Mouse (Mus musculus): ENCODE measurements at regions not wholly inside any gene's neighbourhood (a gene's known extent, or its start where the extent isn't known, plus 50 kb on each side); places are given as distances from the start of the nearest gene placed in this dataset.

GRCm38 (mm10) chr4:28064935-28065334, 748.0 kb upstream of the Epha7 start:
- no peaks in the 10 kb centered on the region for H3K36me3 ChIP-seq (ENCODE audit: control insufficient read depth, insufficient read depth, low read length, poor library complexity, severe bottlenecking)
- no peaks in the 10 kb centered on the region for H3K9me3 ChIP-seq (ENCODE audit: control insufficient read depth, insufficient read depth, low read depth, low read length)
- no peak for DNase-seq (ENCODE audit: low read depth, low spot score)
- H3K9ac ChIP-seq (ENCODE audit: insufficient read depth, low read depth, low read length, poor library complexity, severe bottlenecking), result no peak overlapping the region
- in situ Hi-C loops (cut with MboI; ENCODE audit: low sequenced_read_pairs in 2 of 2, unreplicated experiment in 2 of 2), result no loop called here
- H3K4me3 ChIP-seq (ENCODE audit: insufficient read depth in 1 of 2, low read depth in 1 of 2, low read length in 2 of 2, poor library complexity in 1 of 2, severe bottlenecking in 1 of 2), result no peak overlapping the region
- no peaks in the 10 kb centered on the region for H3K4me1 ChIP-seq (ENCODE audit: control insufficient read depth in 2 of 2, insufficient read depth in 2 of 2, low read length in 2 of 2, poor library complexity in 1 of 2)
- H3K27ac ChIP-seq (ENCODE audit: insufficient read depth, low read depth, low read length, poor library complexity, severe bottlenecking), result no peak overlapping the region
- TF ChIP-seq ZNF384 (IDR thresholded peaks at IDR 0.05; ENCODE audit: low read depth, low read length) (no peak), MAFK (IDR thresholded peaks at IDR 0.05; ENCODE audit: insufficient read depth, low read depth, low read length) (no peak), HCFC1 (IDR thresholded peaks at IDR 0.05; ENCODE audit: borderline replicate concordance, insufficient read depth, low read length) (no peak), CHD2 (IDR thresholded peaks at IDR 0.05; ENCODE audit: low read depth, low read length) (no peak), ZC3H11A (IDR thresholded peaks at IDR 0.05; ENCODE audit: borderline replicate concordance, low read depth, low read length) (no peak)

DNA sequence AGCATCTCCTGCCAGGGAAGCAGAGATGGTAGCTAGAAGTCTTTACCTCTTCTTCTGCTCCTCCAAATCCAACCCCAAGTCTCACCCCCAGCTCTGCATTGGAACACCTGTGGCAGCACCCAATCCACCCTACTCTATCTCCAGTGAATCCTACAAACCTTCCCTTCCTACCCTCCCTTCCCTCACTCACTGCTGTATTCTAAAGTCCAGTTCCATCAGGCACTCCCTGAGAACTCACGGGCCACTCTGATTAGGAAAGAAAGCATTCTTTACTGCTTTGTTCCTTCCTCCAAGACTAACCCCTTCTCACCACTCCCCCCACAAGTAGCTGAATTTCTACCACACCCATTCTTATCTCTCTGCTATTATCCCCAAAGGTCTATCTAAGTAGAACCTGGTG, 747.1 kb upstream of the Epha7 start:
- no peak overlapping the region for H3K4me3 ChIP-seq (ENCODE audit: insufficient read depth in 1 of 2, low read depth in 1 of 2, low read length in 2 of 2, poor library complexity in 1 of 2, severe bottlenecking in 1 of 2)
- no peak overlapping the region for H3K27ac ChIP-seq (ENCODE audit: insufficient read depth, low read depth, low read length, poor library complexity, severe bottlenecking)
- H3K36me3 ChIP-seq (ENCODE audit: control insufficient read depth, insufficient read depth, low read length, poor library complexity, severe bottlenecking), result no peaks in the 10 kb centered on the region
- H3K9ac ChIP-seq (ENCODE audit: insufficient read depth, low read depth, low read length, poor library complexity, severe bottlenecking), result no peak overlapping the region
- DNase-seq (ENCODE audit: low read depth, low spot score), result no peak
- H3K9me3 ChIP-seq (ENCODE audit: control insufficient read depth, insufficient read depth, low read depth, low read length), result no peaks in the 10 kb centered on the region
- no peaks in the 10 kb centered on the region for H3K4me1 ChIP-seq (ENCODE audit: control insufficient read depth in 2 of 2, insufficient read depth in 2 of 2, low read length in 2 of 2, poor library complexity in 1 of 2)
- TF ChIP-seq ZC3H11A (IDR thresholded peaks at IDR 0.05; ENCODE audit: borderline replicate concordance, low read depth, low read length), result no peak
- TF ChIP-seq ZNF384 (IDR thresholded peaks at IDR 0.05; ENCODE audit: low read depth, low read length), result no peak
- no peak for TF ChIP-seq HCFC1 (IDR thresholded peaks at IDR 0.05; ENCODE audit: borderline replicate concordance, insufficient read depth, low read length)
- no peak for TF ChIP-seq MAFK (IDR thresholded peaks at IDR 0.05; ENCODE audit: insufficient read depth, low read depth, low read length)
- TF ChIP-seq CHD2 (IDR thresholded peaks at IDR 0.05; ENCODE audit: low read depth, low read length), result no peak
- in situ Hi-C loops (cut with MboI; ENCODE audit: low sequenced_read_pairs in 2 of 2, unreplicated experiment in 2 of 2), result no loop called here

DNA sequence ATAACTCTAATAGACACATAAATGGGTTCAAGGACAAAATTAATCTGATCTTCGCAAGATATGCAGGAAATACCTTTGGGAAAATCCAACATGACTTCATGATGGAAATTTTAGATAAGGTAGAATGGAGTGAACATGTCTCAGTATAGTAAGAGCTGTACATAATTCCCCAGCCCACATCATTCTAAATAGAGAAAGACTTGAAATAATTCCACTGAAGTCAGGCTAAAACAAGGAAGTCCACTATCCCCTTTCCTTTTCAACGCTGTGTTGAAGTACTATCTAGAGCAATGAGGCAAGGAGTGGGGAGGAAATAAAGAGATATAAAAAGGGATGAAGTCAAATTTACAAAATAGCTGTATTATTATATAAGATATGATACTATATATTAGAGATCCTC, 733.9 kb upstream of the Epha7 start:
- in situ Hi-C loops (cut with MboI; ENCODE audit: low sequenced_read_pairs in 2 of 2, unreplicated experiment in 2 of 2), result no loop called here
- no peaks in the 10 kb centered on the region for H3K4me1 ChIP-seq (ENCODE audit: control insufficient read depth in 2 of 2, insufficient read depth in 2 of 2, low read length in 2 of 2, poor library complexity in 1 of 2)
- no peak overlapping the region for H3K27ac ChIP-seq (ENCODE audit: insufficient read depth, low read depth, low read length, poor library complexity, severe bottlenecking)
- no peaks in the 10 kb centered on the region for H3K9me3 ChIP-seq (ENCODE audit: control insufficient read depth, insufficient read depth, low read depth, low read length)
- no peaks in the 10 kb centered on the region for H3K36me3 ChIP-seq (ENCODE audit: control insufficient read depth, insufficient read depth, low read length, poor library complexity, severe bottlenecking)
- no peak for TF ChIP-seq ZNF384 (IDR thresholded peaks at IDR 0.05; ENCODE audit: low read depth, low read length)
- TF ChIP-seq CHD2 (IDR thresholded peaks at IDR 0.05; ENCODE audit: low read depth, low read length), result no peak
- no peak for TF ChIP-seq ZC3H11A (IDR thresholded peaks at IDR 0.05; ENCODE audit: borderline replicate concordance, low read depth, low read length)
- no peak for TF ChIP-seq MAFK (IDR thresholded peaks at IDR 0.05; ENCODE audit: insufficient read depth, low read depth, low read length)
- no peak for TF ChIP-seq HCFC1 (IDR thresholded peaks at IDR 0.05; ENCODE audit: borderline replicate concordance, insufficient read depth, low read length)
- no peak for DNase-seq (ENCODE audit: low read depth, low spot score)
- no peak overlapping the region for H3K9ac ChIP-seq (ENCODE audit: insufficient read depth, low read depth, low read length, poor library complexity, severe bottlenecking)
- no peak overlapping the region for H3K4me3 ChIP-seq (ENCODE audit: insufficient read depth in 1 of 2, low read depth in 1 of 2, low read length in 2 of 2, poor library complexity in 1 of 2, severe bottlenecking in 1 of 2)

DNA sequence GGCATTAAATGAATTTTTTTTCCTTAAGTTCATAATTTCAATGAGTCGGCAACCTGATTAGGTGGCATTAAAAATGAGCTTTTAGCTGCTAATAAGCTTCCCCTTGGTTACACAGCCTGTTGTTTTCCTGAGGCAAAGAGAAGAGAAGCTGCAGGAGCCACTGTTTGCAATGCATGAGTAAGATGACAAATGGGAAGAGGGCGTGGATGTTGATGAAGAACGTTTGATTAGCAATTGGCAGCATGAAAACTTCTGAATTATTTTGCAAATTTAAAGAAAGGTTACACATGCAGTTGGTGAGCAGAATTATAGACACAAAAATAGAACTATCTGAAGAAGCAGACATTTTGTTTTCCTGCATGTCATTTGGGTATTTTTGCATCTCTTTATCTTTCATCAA, 720.1 kb upstream of the Epha7 start:
- H3K4me1 ChIP-seq (ENCODE audit: control insufficient read depth in 2 of 2, insufficient read depth in 2 of 2, low read length in 2 of 2, poor library complexity in 1 of 2), result no peaks in the 10 kb centered on the region
- H3K9me3 ChIP-seq (ENCODE audit: control insufficient read depth, insufficient read depth, low read depth, low read length), result no peaks in the 10 kb centered on the region
- TF ChIP-seq MAFK (IDR thresholded peaks at IDR 0.05; ENCODE audit: insufficient read depth, low read depth, low read length) (no peak), ZNF384 (IDR thresholded peaks at IDR 0.05; ENCODE audit: low read depth, low read length) (no peak), HCFC1 (IDR thresholded peaks at IDR 0.05; ENCODE audit: borderline replicate concordance, insufficient read depth, low read length) (no peak), CHD2 (IDR thresholded peaks at IDR 0.05; ENCODE audit: low read depth, low read length) (no peak), ZC3H11A (IDR thresholded peaks at IDR 0.05; ENCODE audit: borderline replicate concordance, low read depth, low read length) (no peak)
- DNase-seq (ENCODE audit: low read depth, low spot score), result no peak
- H3K27ac ChIP-seq (ENCODE audit: insufficient read depth, low read depth, low read length, poor library complexity, severe bottlenecking), result no peak overlapping the region
- no peak overlapping the region for H3K9ac ChIP-seq (ENCODE audit: insufficient read depth, low read depth, low read length, poor library complexity, severe bottlenecking)
- no peaks in the 10 kb centered on the region for H3K36me3 ChIP-seq (ENCODE audit: control insufficient read depth, insufficient read depth, low read length, poor library complexity, severe bottlenecking)
- in situ Hi-C loops (cut with MboI; ENCODE audit: low sequenced_read_pairs in 2 of 2, unreplicated experiment in 2 of 2), result no loop called here
- H3K4me3 ChIP-seq (ENCODE audit: insufficient read depth in 1 of 2, low read depth in 1 of 2, low read length in 2 of 2, poor library complexity in 1 of 2, severe bottlenecking in 1 of 2), result no peak overlapping the region

DNA sequence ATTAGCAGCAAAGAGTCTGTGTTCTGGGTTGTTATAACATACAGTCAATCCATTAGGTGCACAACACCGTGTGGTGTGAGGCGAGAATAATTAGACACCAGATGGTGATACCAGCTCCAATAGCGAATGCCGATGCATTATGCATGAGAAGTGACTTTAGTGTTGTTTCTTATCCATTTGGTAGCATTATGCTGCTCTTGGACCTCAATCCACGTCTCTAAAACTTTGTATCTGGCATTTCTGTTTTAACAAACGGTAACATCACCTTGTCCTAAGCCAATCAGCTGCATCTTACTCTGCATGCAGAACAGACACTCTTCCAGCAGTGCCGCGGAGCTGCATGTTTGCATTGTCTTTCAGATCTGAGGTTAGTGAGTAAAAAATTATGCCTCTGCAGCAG, 669.8 kb upstream of the Epha7 start:
- TF ChIP-seq ZNF384 (IDR thresholded peaks at IDR 0.05; ENCODE audit: low read depth, low read length) (no peak), CHD2 (IDR thresholded peaks at IDR 0.05; ENCODE audit: low read depth, low read length) (no peak), ZC3H11A (IDR thresholded peaks at IDR 0.05; ENCODE audit: borderline replicate concordance, low read depth, low read length) (no peak), MAFK (IDR thresholded peaks at IDR 0.05; ENCODE audit: insufficient read depth, low read depth, low read length) (no peak), HCFC1 (IDR thresholded peaks at IDR 0.05; ENCODE audit: borderline replicate concordance, insufficient read depth, low read length) (no peak)
- Histone ChIP-seq H3K27ac (ENCODE audit: insufficient read depth, low read depth, low read length, poor library complexity, severe bottlenecking) (no peak overlapping the region), H3K4me1 (ENCODE audit: control insufficient read depth in 2 of 2, insufficient read depth in 2 of 2, low read length in 2 of 2, poor library complexity in 1 of 2) (no peaks in the 10 kb centered on the region), H3K9me3 (ENCODE audit: control insufficient read depth, insufficient read depth, low read depth, low read length) (no peaks in the 10 kb centered on the region), H3K36me3 (ENCODE audit: control insufficient read depth, insufficient read depth, low read length, poor library complexity, severe bottlenecking) (no peaks in the 10 kb centered on the region), H3K4me3 (ENCODE audit: insufficient read depth in 1 of 2, low read depth in 1 of 2, low read length in 2 of 2, poor library complexity in 1 of 2, severe bottlenecking in 1 of 2) (no peak overlapping the region), H3K9ac (ENCODE audit: insufficient read depth, low read depth, low read length, poor library complexity, severe bottlenecking) (no peak overlapping the region)
- in situ Hi-C loops (cut with MboI; ENCODE audit: low sequenced_read_pairs in 2 of 2, unreplicated experiment in 2 of 2), result no loop called here
- no peak for DNase-seq (ENCODE audit: low read depth, low spot score)

Data from ES-E14 (cell line).